Mouse (Mus musculus): ENCODE results near the gene Trappc12. TPM values are rescaled to one million over a fixed set of nuclear protein-coding genes. Genes with fewer than 3 reads are reported as not detected.
"Not testable (repeated sequence)": the region's sequence is repeated elsewhere in the genome, so short reads cannot be mapped to it uniquely, and the experiment has no call there.

Gene Trappc12
- polyA plus RNA-seq, 1 experiment: 30.1 TPM

DNA sequence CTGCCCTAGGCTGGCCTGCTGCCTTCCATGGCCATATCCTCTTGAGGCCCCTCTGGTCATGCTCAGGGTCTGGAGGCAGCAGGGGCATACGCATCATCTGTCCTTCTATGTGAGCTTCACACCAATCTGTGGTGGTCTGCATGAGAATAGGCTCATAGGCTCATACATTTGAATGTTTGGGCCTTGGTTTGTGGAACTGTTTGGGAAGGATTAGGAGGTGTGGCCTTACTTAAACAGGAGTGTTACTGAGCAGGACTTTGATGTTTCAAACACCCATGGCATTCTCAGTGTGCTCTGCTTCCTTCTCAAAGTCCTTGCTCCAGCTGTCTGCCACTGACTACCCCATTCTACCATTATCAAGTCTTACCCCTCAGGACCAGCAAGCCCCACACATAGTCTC is 16.0 kb downstream of the Trappc12 start:
- no peak for DNase-seq
- no peak overlapping the region for H3K27ac ChIP-seq (ENCODE audit: insufficient read depth, low read depth, low read length)
- TF ChIP-seq POLR2A (IDR thresholded peaks at IDR 0.05; ENCODE audit: low read depth, low read length) (no peak), CTCF (conservative IDR thresholded peaks at IDR 0.05; ENCODE audit: insufficient read depth, insufficient read length, low read depth, low read length) (no peak)
- no peak overlapping the region for H3K4me3 ChIP-seq (ENCODE audit: insufficient read depth, low read depth, low read length)
- peaks cover 2% of the 10 kb centered on the region; the same call in 1 of the 2 replicates for H3K36me3 ChIP-seq (ENCODE audit: control insufficient read depth, insufficient read depth, low read length)
- WGBS: 97% methylated on average over 1 of the region's 1 CpGs
- no peaks in the 10 kb centered on the region for H3K27me3 ChIP-seq (replicated peaks; ENCODE audit: control insufficient read depth, insufficient read depth, low read length)
- no peaks in the 10 kb centered on the region for H3K4me1 ChIP-seq (ENCODE audit: control insufficient read depth, insufficient read depth, low read length)

DNA sequence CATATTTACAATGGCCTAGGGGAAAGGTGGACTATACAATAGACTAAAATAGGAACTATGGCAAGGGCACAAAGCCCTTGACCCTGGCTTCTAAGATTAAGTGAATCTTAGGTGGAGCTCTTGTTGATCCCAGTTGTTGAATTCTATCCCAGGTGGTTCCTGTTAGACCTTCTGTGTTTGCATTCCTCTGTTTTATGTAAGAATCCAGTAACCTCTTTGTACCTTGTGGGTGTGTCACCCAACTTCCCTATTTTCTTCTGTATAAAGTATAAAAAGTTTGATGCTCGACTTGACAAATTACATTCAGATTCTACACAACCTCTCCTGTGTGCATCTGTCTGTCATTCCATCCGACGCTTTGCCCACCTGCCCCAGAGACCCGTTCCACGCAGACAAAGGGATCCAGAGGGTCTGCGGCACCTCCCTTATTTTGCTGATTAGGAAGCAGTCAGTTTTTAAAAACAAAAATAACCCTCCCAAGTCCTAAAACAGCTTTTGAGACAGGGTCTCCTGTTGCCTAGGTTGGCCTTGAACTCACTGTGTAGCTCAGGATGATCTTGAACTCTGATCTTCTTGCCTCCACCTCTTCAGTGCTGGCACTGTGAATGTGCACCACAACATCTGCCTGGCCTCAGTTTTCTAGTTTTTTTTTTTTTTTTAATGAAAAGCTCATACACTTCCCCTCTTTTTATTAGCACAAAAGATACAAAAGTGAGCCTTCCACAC is 16.6 kb downstream of the Trappc12 start:
- not testable (repeated sequence) for H3K27me3 ChIP-seq (replicated peaks; ENCODE audit: control insufficient read depth, insufficient read depth, low read length); H3K36me3 ChIP-seq (ENCODE audit: control insufficient read depth, insufficient read depth, low read length); H3K4me3 ChIP-seq (ENCODE audit: insufficient read depth, low read depth, low read length); H3K4me1 ChIP-seq (ENCODE audit: control insufficient read depth, insufficient read depth, low read length); H3K27ac ChIP-seq (ENCODE audit: insufficient read depth, low read depth, low read length); DNase-seq
- WGBS: 95% methylated on average over 6 of the region's 6 CpGs

DNA sequence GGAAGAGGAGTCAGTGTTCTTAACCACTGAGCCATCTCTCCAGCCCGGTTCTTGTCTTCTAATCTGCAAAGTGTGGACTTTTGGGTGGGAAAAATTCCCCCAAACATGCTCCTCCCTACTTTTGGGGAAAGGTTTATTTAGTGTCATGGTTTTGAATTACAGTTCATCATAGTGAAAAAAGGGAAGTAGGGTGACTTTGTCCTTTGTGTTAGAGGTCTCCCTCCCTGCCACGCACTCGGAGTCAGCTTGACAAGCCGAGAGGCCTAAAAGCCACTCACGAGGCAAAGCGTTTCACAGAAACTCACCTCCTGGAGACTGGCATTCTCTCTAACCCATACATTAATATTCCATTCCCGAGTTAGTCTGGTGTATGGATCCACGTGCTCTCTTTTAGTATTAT is 17.6 kb downstream of the Trappc12 start:
- no peak overlapping the region for H3K27ac ChIP-seq (ENCODE audit: insufficient read depth, low read depth, low read length)
- 92% methylated on average over 8 of the region's 8 CpGs for WGBS
- H3K4me1 ChIP-seq (ENCODE audit: control insufficient read depth, insufficient read depth, low read length): no peaks in the 10 kb centered on the region
- H3K4me3 ChIP-seq (ENCODE audit: insufficient read depth, low read depth, low read length): no peak overlapping the region
- H3K27me3 ChIP-seq (replicated peaks; ENCODE audit: control insufficient read depth, insufficient read depth, low read length): no peaks in the 10 kb centered on the region
- no peak for DNase-seq
- peaks cover 2% of the 10 kb centered on the region; the same call in 1 of the 2 replicates for H3K36me3 ChIP-seq (ENCODE audit: control insufficient read depth, insufficient read depth, low read length)
- TF ChIP-seq CTCF (conservative IDR thresholded peaks at IDR 0.05; ENCODE audit: insufficient read depth, insufficient read length, low read depth, low read length) (no peak), POLR2A (IDR thresholded peaks at IDR 0.05; ENCODE audit: low read depth, low read length) (no peak)

DNA sequence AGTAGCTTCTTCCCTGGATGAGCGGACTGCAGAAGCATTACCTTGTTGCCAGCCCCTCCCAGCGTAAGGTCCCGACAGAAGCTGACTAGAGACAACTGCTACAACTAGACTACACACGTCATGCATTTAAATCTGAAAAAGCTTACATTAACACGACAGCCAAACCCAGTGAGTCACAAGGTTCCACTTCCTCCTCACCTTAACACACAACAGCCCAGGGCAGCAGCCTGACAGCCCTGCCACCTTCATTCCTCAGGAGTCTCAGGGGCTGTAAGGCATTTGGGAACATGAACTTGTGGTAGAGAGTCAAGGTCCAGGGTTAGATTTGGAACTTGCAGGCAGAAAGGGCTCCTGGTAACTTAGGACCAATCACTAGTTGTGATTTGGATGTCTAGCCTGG is 23.2 kb downstream of the Trappc12 start:
- TF ChIP-seq POLR2A (IDR thresholded peaks at IDR 0.05; ENCODE audit: low read depth, low read length) (no peak), CTCF (conservative IDR thresholded peaks at IDR 0.05; ENCODE audit: insufficient read depth, insufficient read length, low read depth, low read length) (no peak)
- Histone ChIP-seq H3K4me3 (ENCODE audit: insufficient read depth, low read depth, low read length) (no peak overlapping the region), H3K4me1 (ENCODE audit: control insufficient read depth, insufficient read depth, low read length) (no peaks in the 10 kb centered on the region), H3K27ac (ENCODE audit: insufficient read depth, low read depth, low read length) (no peak overlapping the region), H3K36me3 (ENCODE audit: control insufficient read depth, insufficient read depth, low read length) (no peaks in the 10 kb centered on the region), H3K27me3 (replicated peaks; ENCODE audit: control insufficient read depth, insufficient read depth, low read length) (no peaks in the 10 kb centered on the region)
- WGBS: 84% methylated on average over 5 of the region's 5 CpGs
- no peak for DNase-seq

DNA sequence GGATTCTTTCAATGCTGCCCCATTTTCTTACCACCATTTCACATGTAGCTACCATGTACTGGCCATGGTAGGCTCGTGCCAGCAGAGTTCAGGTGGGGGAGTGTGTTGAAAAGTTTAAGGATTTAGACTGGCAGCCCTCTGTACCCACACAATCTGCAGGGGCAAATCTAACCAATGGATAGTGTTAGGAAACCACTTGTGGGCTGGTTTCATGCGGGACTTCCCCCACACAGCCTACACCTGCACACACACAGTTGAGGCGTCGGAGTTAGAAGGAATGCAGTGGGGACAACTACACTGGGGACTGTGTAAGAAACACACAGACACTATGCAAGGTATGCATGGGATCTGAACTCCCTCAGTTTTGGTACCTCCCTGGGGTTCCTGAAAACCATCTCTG is 24.1 kb downstream of the Trappc12 start:
- no peaks in the 10 kb centered on the region for H3K27me3 ChIP-seq (replicated peaks; ENCODE audit: control insufficient read depth, insufficient read depth, low read length)
- no peaks in the 10 kb centered on the region for H3K4me1 ChIP-seq (ENCODE audit: control insufficient read depth, insufficient read depth, low read length)
- no peak for DNase-seq
- TF ChIP-seq POLR2A (IDR thresholded peaks at IDR 0.05; ENCODE audit: low read depth, low read length): no peak
- TF ChIP-seq CTCF (conservative IDR thresholded peaks at IDR 0.05; ENCODE audit: insufficient read depth, insufficient read length, low read depth, low read length): no peak
- no peaks in the 10 kb centered on the region for H3K36me3 ChIP-seq (ENCODE audit: control insufficient read depth, insufficient read depth, low read length)
- no peak overlapping the region for H3K4me3 ChIP-seq (ENCODE audit: insufficient read depth, low read depth, low read length)
- no peak overlapping the region for H3K27ac ChIP-seq (ENCODE audit: insufficient read depth, low read depth, low read length)
- WGBS: 90% methylated on average over 4 of the region's 4 CpGs

DNA sequence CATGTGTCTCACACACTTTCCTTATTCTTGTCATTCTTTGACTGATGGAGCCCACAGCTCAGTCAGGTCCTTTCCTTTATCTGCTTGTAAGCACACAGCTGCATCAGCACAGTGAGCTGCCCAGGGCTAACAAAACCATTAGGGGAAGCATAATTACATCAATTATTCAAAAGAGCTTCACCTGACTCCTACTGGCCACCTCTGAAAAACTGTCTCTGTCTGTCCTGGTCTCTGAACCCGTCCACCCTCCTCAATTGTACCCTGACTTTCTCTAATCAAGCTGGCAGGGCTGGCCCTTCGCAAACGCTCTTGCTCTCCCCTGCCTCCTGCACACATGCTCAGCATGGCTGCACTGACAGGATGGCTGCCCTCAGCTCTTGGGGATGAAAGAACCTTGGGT is 25.9 kb downstream of the Trappc12 start:
- no peak for DNase-seq
- Histone ChIP-seq H3K4me1 (ENCODE audit: control insufficient read depth, insufficient read depth, low read length) (no peaks in the 10 kb centered on the region), H3K27ac (ENCODE audit: insufficient read depth, low read depth, low read length) (no peak overlapping the region), H3K4me3 (ENCODE audit: insufficient read depth, low read depth, low read length) (no peak overlapping the region), H3K36me3 (ENCODE audit: control insufficient read depth, insufficient read depth, low read length) (no peaks in the 10 kb centered on the region), H3K27me3 (replicated peaks; ENCODE audit: control insufficient read depth, insufficient read depth, low read length) (no peaks in the 10 kb centered on the region)
- WGBS: 82% methylated on average over 3 of the region's 3 CpGs
- TF ChIP-seq CTCF (conservative IDR thresholded peaks at IDR 0.05; ENCODE audit: insufficient read depth, insufficient read length, low read depth, low read length): no peak
- no peak for TF ChIP-seq POLR2A (IDR thresholded peaks at IDR 0.05; ENCODE audit: low read depth, low read length)

DNA sequence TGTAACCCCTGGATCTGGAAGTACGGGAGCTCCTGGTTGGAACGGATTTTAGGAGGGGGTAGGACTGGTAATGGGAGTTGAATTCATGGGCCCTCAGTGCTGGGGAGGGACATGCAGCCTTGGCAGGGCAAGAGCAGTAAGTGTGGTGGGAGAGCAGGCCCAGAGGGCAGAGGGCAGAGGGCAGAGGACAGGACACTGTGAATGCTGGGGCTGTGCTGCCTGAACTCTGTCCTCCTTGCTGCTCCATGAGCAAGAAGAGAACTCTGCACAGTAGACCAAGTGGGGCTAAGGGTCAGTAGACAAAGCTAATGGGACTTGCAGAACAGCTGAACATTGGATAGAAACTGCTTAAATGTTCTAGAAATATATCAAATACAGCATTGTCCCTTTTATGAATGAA is 32.2 kb downstream of the Trappc12 start:
- Histone ChIP-seq H3K4me1 (ENCODE audit: control insufficient read depth, insufficient read depth, low read length) (no peaks in the 10 kb centered on the region), H3K36me3 (ENCODE audit: control insufficient read depth, insufficient read depth, low read length) (no peaks in the 10 kb centered on the region), H3K27me3 (replicated peaks; ENCODE audit: control insufficient read depth, insufficient read depth, low read length) (no peaks in the 10 kb centered on the region), H3K27ac (ENCODE audit: insufficient read depth, low read depth, low read length) (no peak overlapping the region), H3K4me3 (ENCODE audit: insufficient read depth, low read depth, low read length) (no peak overlapping the region)
- WGBS: 92% methylated on average over 2 of the region's 2 CpGs
- peak; percentile 65 for DNase-seq
- TF ChIP-seq CTCF (conservative IDR thresholded peaks at IDR 0.05; ENCODE audit: insufficient read depth, insufficient read length, low read depth, low read length): no peak
- TF ChIP-seq POLR2A (IDR thresholded peaks at IDR 0.05; ENCODE audit: low read depth, low read length): no peak
